15 mouse cellular contexts compared by ENCODE assay signal in genomic region chr14:55125711-55126110, GRCm38 (mm10). TPM values are rescaled to one million over a fixed set of nuclear protein-coding genes. Genes with fewer than 3 reads are reported as not detected.
DNase-seq lines count a peak whose midpoint lies in the region.
"Had no signal": no experiment of that assay in that cellular context is flagged by ENCODE, and none has a peak within 500 bp of the region (broad histone marks: within the 10 kb centered on the region; RNA-seq: fewer than 3 reads in every experiment).

No protein-coding gene starts in this region.

- DNase-seq in adrenal gland, adult (ENCODE audit: inconsistent age in 2 of 2, low spot score in 1 of 2) = peak; percentile 49 to 78
- DNase-seq in adrenal gland, postnatal 14 days = no peak
- DNase-seq in adrenal gland, postnatal 36 days = peak; percentile 47 to 61
- no peak for DNase-seq in adrenal gland, postnatal 4 days (ENCODE audit: low spot score in 2 of 2)
- peak; percentile 31 for DNase-seq in cerebellum, adult 9-10 months
- DNase-seq in cerebellum, postnatal 10 days = no peak
- DNase-seq in layer of hippocampus, adult 9-11 months = peak; percentile 44
- DNase-seq in layer of hippocampus, adult 11-12 months (ENCODE audit: low spot score) = no peak
- DNase-seq: adrenal gland, postnatal 10 days; B cell, adult 2 months; cerebellum, adult 11 months; cerebellum, adult 9-11 months; embryo, embryonic 11 days had no signal

RNA-seq across cellular contexts. Expression of gene Jph4, which starts 9.0 kb away (rescaled TPM):
- 3.3 and 5.9 TPM in 2 replicates for total RNA-seq in adrenal gland, postnatal 14 days (2021)
- 1 to 10 TPM; 2.2 to 2.3 TPM for total RNA-seq in adrenal gland, postnatal 36 days (2021)
- 10 to 100 TPM; 11.9 to 14.8 TPM for total RNA-seq in adrenal gland, postnatal 4 days (2021)
- total RNA-seq: CH12.LX; common myeloid progenitor, adult 5-6 weeks had no signal

RNA-seq across cellular contexts. Expression of gene Ap1g2, which starts 19.3 kb away (rescaled TPM):
- 26.6 and 36.1 TPM in 2 replicates for total RNA-seq in adrenal gland, postnatal 14 days (2021)
- total RNA-seq in adrenal gland, postnatal 36 days (2021) = 10 to 100 TPM; 23.5 to 27.2 TPM
- total RNA-seq in adrenal gland, postnatal 4 days (2021) = 10 to 100 TPM; 30.3 to 34.0 TPM

RNA-seq across cellular contexts. Expression of gene Thtpa, which starts 31.1 kb away (rescaled TPM):
- 11.3 and 15.8 TPM in 2 replicates for total RNA-seq in adrenal gland, postnatal 14 days (2021)
- 10 to 100 TPM; 12.9 to 18.6 TPM for total RNA-seq in adrenal gland, postnatal 36 days (2021)
- total RNA-seq in adrenal gland, postnatal 4 days (2021) = 10 to 100 TPM; 21.0 to 21.3 TPM

RNA-seq across cellular contexts. Expression of gene Zfhx2, which starts 33.6 kb away (rescaled TPM):
- 7.3 and 9.8 TPM in 2 replicates for total RNA-seq in adrenal gland, postnatal 14 days (2021)
- 1 to 10 TPM; 4.9 to 8.8 TPM for total RNA-seq in adrenal gland, postnatal 36 days (2021)
- 10 to 100 TPM; 11.9 to 13.5 TPM for total RNA-seq in adrenal gland, postnatal 4 days (2021)

Comparison
In these comparisons a context has a peak if more than half of its experiments do, and no peak if none do; other contexts are left out.
1. DNase-seq: peak in adrenal gland, adult (2 of 2), adrenal gland, postnatal 36 days (2 of 2), cerebellum, adult 9-10 months (single experiment) and layer of hippocampus, adult 9-11 months (single experiment); none in adrenal gland, postnatal 14 days (single experiment), adrenal gland, postnatal 4 days (0 of 2), cerebellum, postnatal 10 days (0 of 2) and layer of hippocampus, adult 11-12 months (single experiment).